Mouse (Mus musculus): Measurements from ENCODE around the gene Gaa. TPM values are rescaled to one million over a fixed set of nuclear protein-coding genes. Genes with fewer than 3 reads are reported as not detected.

The Gaa gene
- polyA plus RNA-seq, 1 experiment from 2014 or later = 58.5 TPM

- peak overlapping the region; percentile 27 for H3K4me2 ChIP-seq
- 17% methylated on average over 11 of the region's 11 CpGs for WGBS
Observed at GRCm38 (mm10) chr11:119307916-119308315, 40.2 kb downstream of the Gaa start.

GRCm38 (mm10) chr11:119310621-119311020 is 42.9 kb downstream of the Gaa start:
- Histone ChIP-seq H3K36me3 (no peaks in the 10 kb centered on the region), H3K4me2 (no peak overlapping the region), H3K4me1 (peaks cover 17% of the 10 kb centered on the region), H3K27me3 (peaks cover 20% of the 10 kb centered on the region), H3K9ac (no peak overlapping the region), H3K9me3 (no peaks in the 10 kb centered on the region), H3K4me3 (no peak overlapping the region), H3K27ac (no peak overlapping the region)
- WGBS = 15% methylated on average over 10 of the region's 10 CpGs
- no peak for ATAC-seq (ENCODE audit: insufficient number of reproducible peaks, insufficient read depth, low FRiP score, low TSS enrichment, low read depth)

More at GRCm38 (mm10) chr11:119307916-119308315, 40.2 kb downstream of the Gaa start:
- Histone ChIP-seq H3K4me1 (peaks cover 17% of the 10 kb centered on the region), H3K4me3 (peak overlapping the region; percentile 14; the same call in 1 of the 2 replicates), H3K9me3 (no peaks in the 10 kb centered on the region), H3K27me3 (peaks cover 36% of the 10 kb centered on the region), H3K36me3 (no peaks in the 10 kb centered on the region), H3K9ac (peak overlapping the region; percentile 55; the same call in 1 of the 2 replicates), H3K27ac (no peak overlapping the region)
- ATAC-seq (ENCODE audit: insufficient number of reproducible peaks, insufficient read depth, low FRiP score, low TSS enrichment, low read depth) = no peak

GRCm38 (mm10) chr11:119314252-119314936 is 46.7 kb downstream of the Gaa start:
- peaks cover 12% of the 10 kb centered on the region for H3K27me3 ChIP-seq
- 76% methylated on average over 17 of the region's 17 CpGs for WGBS
- no peaks in the 10 kb centered on the region for H3K9me3 ChIP-seq
- H3K27ac ChIP-seq = no peak overlapping the region
- no peak overlapping the region for H3K4me2 ChIP-seq
- H3K4me3 ChIP-seq = no peak overlapping the region
- no peak overlapping the region for H3K9ac ChIP-seq
- no peak for ATAC-seq (ENCODE audit: insufficient number of reproducible peaks, insufficient read depth, low FRiP score, low TSS enrichment, low read depth)
- no peaks in the 10 kb centered on the region for H3K4me1 ChIP-seq
- H3K36me3 ChIP-seq = no peaks in the 10 kb centered on the region

GRCm38 (mm10) chr11:119316720-119317119 is 49.0 kb downstream of the Gaa start:
- Histone ChIP-seq H3K27me3 (no peaks in the 10 kb centered on the region), H3K4me2 (no peak overlapping the region), H3K9me3 (no peaks in the 10 kb centered on the region), H3K36me3 (no peaks in the 10 kb centered on the region), H3K4me3 (no peak overlapping the region), H3K9ac (no peak overlapping the region), H3K4me1 (no peaks in the 10 kb centered on the region), H3K27ac (no peak overlapping the region)
- WGBS = 88% methylated on average over 4 of the region's 4 CpGs
- no peak for ATAC-seq (ENCODE audit: insufficient number of reproducible peaks, insufficient read depth, low FRiP score, low TSS enrichment, low read depth)

GRCm38 (mm10) chr11:119322521-119322920 is 54.8 kb downstream of the Gaa start:
- Histone ChIP-seq H3K9ac (no peak overlapping the region), H3K27ac (no peak overlapping the region), H3K36me3 (no peaks in the 10 kb centered on the region), H3K27me3 (peaks cover 11% of the 10 kb centered on the region), H3K4me1 (no peaks in the 10 kb centered on the region), H3K4me2 (no peak overlapping the region), H3K4me3 (no peak overlapping the region), H3K9me3 (0 out of 2 replicates have a peak, but pooled peaks cover 4% of the 10 kb centered on the region)
- 77% methylated on average over 13 of the region's 13 CpGs for WGBS
- no peak for ATAC-seq (ENCODE audit: insufficient number of reproducible peaks, insufficient read depth, low FRiP score, low TSS enrichment, low read depth)

GRCm38 (mm10) chr11:119325068-119325467 is 57.4 kb downstream of the Gaa start:
- H3K27me3 ChIP-seq = peaks cover 11% of the 10 kb centered on the region
- 74% methylated on average over 1 of the region's 1 CpGs for WGBS
- H3K4me2 ChIP-seq = no peak overlapping the region
- H3K9me3 ChIP-seq = 0 out of 2 replicates have a peak, but pooled peaks cover 4% of the 10 kb centered on the region
- H3K4me3 ChIP-seq = no peak overlapping the region
- H3K36me3 ChIP-seq = no peaks in the 10 kb centered on the region
- no peaks in the 10 kb centered on the region for H3K4me1 ChIP-seq
- H3K9ac ChIP-seq = no peak overlapping the region
- ATAC-seq (ENCODE audit: insufficient number of reproducible peaks, insufficient read depth, low FRiP score, low TSS enrichment, low read depth) = no peak
- H3K27ac ChIP-seq = no peak overlapping the region

GRCm38 (mm10) chr11:119330592-119330991 is 62.9 kb downstream of the Gaa start:
- H3K4me1 ChIP-seq = no peaks in the 10 kb centered on the region

GRCm38 (mm10) chr11:119331970-119332369 is 64.3 kb downstream of the Gaa start:
- no peak overlapping the region for H3K4me3 ChIP-seq
- H3K9ac ChIP-seq = no peak overlapping the region
- H3K4me1 ChIP-seq = no peaks in the 10 kb centered on the region
- WGBS = 44% methylated on average over 3 of the region's 3 CpGs
- no peak overlapping the region for H3K4me2 ChIP-seq
- H3K9me3 ChIP-seq = no peaks in the 10 kb centered on the region
- H3K27me3 ChIP-seq = peaks cover 15% of the 10 kb centered on the region
- H3K27ac ChIP-seq = no peak overlapping the region
- no peaks in the 10 kb centered on the region for H3K36me3 ChIP-seq
- ATAC-seq (ENCODE audit: insufficient number of reproducible peaks, insufficient read depth, low FRiP score, low TSS enrichment, low read depth) = no peak

More at GRCm38 (mm10) chr11:119330592-119330991, 62.9 kb downstream of the Gaa start:
- Histone ChIP-seq H3K4me2 (no peak overlapping the region), H3K27ac (no peak overlapping the region), H3K36me3 (no peaks in the 10 kb centered on the region), H3K9ac (0 out of 2 replicates have a peak overlapping the region, but pooled peaks have one; percentile 21), H3K9me3 (no peaks in the 10 kb centered on the region), H3K27me3 (peaks cover 15% of the 10 kb centered on the region), H3K4me3 (no peak overlapping the region)
- no peak for ATAC-seq (ENCODE audit: insufficient number of reproducible peaks, insufficient read depth, low FRiP score, low TSS enrichment, low read depth)
- WGBS = 56% methylated on average over 4 of the region's 4 CpGs

Other genes with a start within 250 kb of the Gaa start
- 54.4 and 64.8 TPM in 2 replicates for gene Cbx2, start 244.9 kb upstream of the Gaa start, polyA plus RNA-seq (2015; fragmentation: Nextera tagmentation; extraction: Ambion mirVana)
- 6.8 and 10.7 TPM in 2 replicates for gene Cbx8, start 226.9 kb upstream of the Gaa start, polyA plus RNA-seq (2015; fragmentation: Nextera tagmentation; extraction: Ambion mirVana)
- 13.0 and 14.4 TPM in 2 replicates for gene Cbx4, start 181.7 kb upstream of the Gaa start, polyA plus RNA-seq (2015; fragmentation: Nextera tagmentation; extraction: Ambion mirVana)
- 22.7 and 24.9 TPM in 2 replicates for gene Tbc1d16, start 39.4 kb upstream of the Gaa start, polyA plus RNA-seq (2015; fragmentation: Nextera tagmentation; extraction: Ambion mirVana)
- gene Ccdc40, start 39.3 kb upstream of the Gaa start, polyA plus RNA-seq (2015; fragmentation: Nextera tagmentation; extraction: Ambion mirVana) = 6.7 and 7.1 TPM in 2 replicates
- 339 and 385 TPM in 2 replicates for gene Eif4a3, start 32.2 kb downstream of the Gaa start, polyA plus RNA-seq (2015; fragmentation: Nextera tagmentation; extraction: Ambion mirVana)
- gene Card14, start 39.9 kb downstream of the Gaa start, polyA plus RNA-seq (2015; fragmentation: Nextera tagmentation; extraction: Ambion mirVana) = 1.1 and 1.2 TPM in 2 replicates
- 5.9 and 6.2 TPM in 2 replicates for gene Sgsh, start 87.6 kb downstream of the Gaa start, polyA plus RNA-seq (2015; fragmentation: Nextera tagmentation; extraction: Ambion mirVana)
- gene Slc26a11, start 87.7 kb downstream of the Gaa start, polyA plus RNA-seq (2015; fragmentation: Nextera tagmentation; extraction: Ambion mirVana) = 11.0 and 11.9 TPM in 2 replicates
- gene Rnf213, start 125.2 kb downstream of the Gaa start, polyA plus RNA-seq (2015; fragmentation: Nextera tagmentation; extraction: Ambion mirVana) = 1.9 and 2.1 TPM in 2 replicates
- 16.0 and 17.3 TPM in 2 replicates for gene Endov, start 223.5 kb downstream of the Gaa start, polyA plus RNA-seq (2015; fragmentation: Nextera tagmentation; extraction: Ambion mirVana)

Measured in embryonic facial prominence, embryonic 13.5 days (tissue).